Comparison of ENCODE assay signal across 9 mouse cellular contexts in the genomic region with DNA sequence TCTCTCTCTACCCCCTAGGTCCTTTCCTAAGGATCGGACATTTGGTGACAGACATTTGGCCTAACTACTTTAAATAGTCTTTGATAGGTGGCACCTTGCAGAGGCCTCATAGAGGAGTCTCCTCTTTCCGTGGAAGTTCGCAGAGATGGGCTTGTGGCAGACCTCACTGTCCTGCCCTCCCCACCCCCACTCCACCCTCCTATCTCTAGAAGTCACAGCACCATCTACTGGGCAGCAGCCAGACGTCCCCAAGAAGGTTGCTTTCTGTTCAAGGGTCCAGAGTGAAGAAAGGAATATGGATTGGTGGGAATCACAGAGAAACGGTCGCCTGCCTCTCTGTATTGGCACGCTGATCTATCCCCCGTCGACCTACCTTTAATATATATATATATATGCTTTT.
DNase-seq lines count a peak whose midpoint lies in the region; ATAC-seq and TF ChIP-seq lines count a peak whose summit lies in the region.
"Had no signal": no experiment of that assay in that cellular context is flagged by ENCODE, and none has a peak within 500 bp of the region (broad histone marks: within the 10 kb centered on the region; RNA-seq: fewer than 3 reads in every experiment).

No protein-coding gene starts in this region.

- ATAC-seq in liver, embryonic 12.5 days = no peak
- ATAC-seq in embryonic facial prominence, embryonic 11.5 days (replicated peaks; ENCODE audit: insufficient number of reproducible peaks, low FRiP score, low TSS enrichment, low read depth) = 0 out of 2 replicates have a peak, but pooled peaks have one; percentile 4

- no peak overlapping the region for H3K4me3 ChIP-seq in liver, adult 2 months (ENCODE audit: insufficient read depth, low read depth, low read length)
- H3K4me3 ChIP-seq in liver, embryonic 12.5 days = no peak overlapping the region
- H3K4me3 ChIP-seq in embryonic facial prominence, embryonic 11.5 days (ENCODE audit: low read depth, low read length) = no peak overlapping the region
- H3K4me3 ChIP-seq: limb, embryonic 13.5 days had no signal

- no peaks in the 10 kb centered on the region for H3K4me1 ChIP-seq in liver, adult 2 months (ENCODE audit: control insufficient read depth, insufficient read depth, low read length)
- peaks cover 4% of the 10 kb centered on the region; the same call in 1 of the 2 replicates for H3K4me1 ChIP-seq in liver, embryonic 12.5 days
- H3K4me1 ChIP-seq in embryonic facial prominence, embryonic 11.5 days (ENCODE audit: control insufficient read depth, insufficient read depth, low read length) = peaks cover 8% of the 10 kb centered on the region

- no peaks in the 10 kb centered on the region for H3K36me3 ChIP-seq in liver, adult 2 months (ENCODE audit: control insufficient read depth, insufficient read depth, low read length)
- H3K36me3 ChIP-seq in liver, embryonic 12.5 days = no peaks in the 10 kb centered on the region
- no peaks in the 10 kb centered on the region for H3K36me3 ChIP-seq in embryonic facial prominence, embryonic 11.5 days (replicated peaks; ENCODE audit: control insufficient read depth, insufficient read depth, low read depth, low read length)
- H3K36me3 ChIP-seq: limb, embryonic 13.5 days had no signal

- DNase-seq in cerebellum, adult 18-20 months = peak; percentile 10 to 12
- no peak for DNase-seq in cerebellum, adult 11-12 months
- DNase-seq in liver, adult 2 months (ENCODE audit: extremely low read depth, low read depth, low spot score) = no peak
- DNase-seq in embryonic facial prominence, embryonic 11.5 days (ENCODE audit: low spot score) = peak; percentile 81
- peak; percentile 81 for DNase-seq in kidney, postnatal 14 days
- DNase-seq in retina, postnatal 1 day = peak; percentile 81
- DNase-seq in thymus, postnatal 14 days = no peak

- no peak overlapping the region for H3K27ac ChIP-seq in liver, adult 2 months (replicated peaks; ENCODE audit: insufficient read depth, low read depth, low read length)
- H3K27ac ChIP-seq in liver, embryonic 12.5 days = no peak overlapping the region
- no peak overlapping the region for H3K27ac ChIP-seq in embryonic facial prominence, embryonic 11.5 days (replicated peaks; ENCODE audit: low read depth, low read length)

- H3K4me2 ChIP-seq in liver, embryonic 12.5 days = no peak overlapping the region
- H3K4me2 ChIP-seq in embryonic facial prominence, embryonic 11.5 days (ENCODE audit: low read depth, low read length) = no peak overlapping the region
- H3K4me2 ChIP-seq: limb, embryonic 13.5 days had no signal

- no peaks in the 10 kb centered on the region for H3K79me2 ChIP-seq in liver, adult 2 months (ENCODE audit: control insufficient read depth, insufficient read depth, low read length)

- 15% methylated on average over 9 of the region's 9 CpGs for WGBS in liver, adult 2 months
- WGBS in liver, embryonic 12.5 days (ENCODE audit: insufficient replicate concordance) = 14% methylated on average over 9 of the region's 9 CpGs
- 12% methylated on average over 9 of the region's 9 CpGs for WGBS in embryonic facial prominence, embryonic 11.5 days

- peak; percentile 66 for TF ChIP-seq CTCF in liver, adult 2 months (IDR thresholded peaks at IDR 0.05; ENCODE audit: low read depth, low read length)

- no peaks in the 10 kb centered on the region for H3K27me3 ChIP-seq in liver, adult 2 months (ENCODE audit: control insufficient read depth, insufficient read depth, low read length)
- H3K27me3 ChIP-seq in liver, embryonic 12.5 days (replicated peaks) = peaks cover 73% of the 10 kb centered on the region
- H3K27me3 ChIP-seq in embryonic facial prominence, embryonic 11.5 days (ENCODE audit: control insufficient read depth, insufficient read depth, low read length) = no peaks in the 10 kb centered on the region; the same call in 1 of the 2 replicates

- no peak overlapping the region for H3K9ac ChIP-seq in liver, adult 2 months (ENCODE audit: low read depth, low read length)
- no peak overlapping the region for H3K9ac ChIP-seq in liver, embryonic 12.5 days
- H3K9ac ChIP-seq in embryonic facial prominence, embryonic 11.5 days (replicated peaks; ENCODE audit: low read length) = no peak overlapping the region
- H3K9ac ChIP-seq: limb, embryonic 13.5 days had no signal

- H3K9me3 ChIP-seq in liver, embryonic 12.5 days (replicated peaks) = no peaks in the 10 kb centered on the region
- no peaks in the 10 kb centered on the region for H3K9me3 ChIP-seq in embryonic facial prominence, embryonic 11.5 days (replicated peaks; ENCODE audit: control insufficient read depth, low read length)
- H3K9me3 ChIP-seq: limb, embryonic 13.5 days had no signal

- TF ChIP-seq POLR2A in liver, adult 2 months (IDR thresholded peaks at IDR 0.05; ENCODE audit: extremely low read depth, insufficient read depth, low read length) = no peak

Comparison
In these comparisons a context has a peak if more than half of its experiments do, and no peak if none do; other contexts are left out.
1. DNase-seq: peak in cerebellum, adult 18-20 months (2 of 2), embryonic facial prominence, embryonic 11.5 days (single experiment), kidney, postnatal 14 days (single experiment) and retina, postnatal 1 day (single experiment); none in cerebellum, adult 11-12 months (single experiment), liver, adult 2 months (single experiment) and thymus, postnatal 14 days (single experiment).